Mouse (Mus musculus): ENCODE results near the gene 9430097D07Rik.

The 9430097D07Rik gene

GRCm38 (mm10) chr2:32566536-32567063 lies 8.9 kb downstream of the 9430097D07Rik start:
- DNase-seq (ENCODE audit: low spot score in 2 of 2) = no peak

- no peak for DNase-seq (ENCODE audit: low spot score in 2 of 2)
Observed at GRCm38 (mm10) chr2:32559570-32559969, 15.9 kb downstream of the 9430097D07Rik start.

- DNase-seq (ENCODE audit: low spot score in 2 of 2) = no peak
Observed at GRCm38 (mm10) chr2:32556019-32556418, 19.5 kb downstream of the 9430097D07Rik start.

- DNase-seq (ENCODE audit: low spot score in 2 of 2) = no peak
Observed at GRCm38 (mm10) chr2:32555484-32555883, 20.0 kb downstream of the 9430097D07Rik start.

GRCm38 (mm10) chr2:32553592-32554148 lies 21.8 kb downstream of the 9430097D07Rik start:
- no peak for DNase-seq (ENCODE audit: low spot score in 2 of 2)

- DNase-seq (ENCODE audit: low spot score in 2 of 2) = no peak
Observed at GRCm38 (mm10) chr2:32551236-32551635, 24.2 kb downstream of the 9430097D07Rik start.

GRCm38 (mm10) chr2:32549764-32550163 lies 25.7 kb downstream of the 9430097D07Rik start:
- DNase-seq (ENCODE audit: low spot score in 2 of 2) = peak; percentile 75 to 81

- DNase-seq (ENCODE audit: low spot score in 2 of 2) = no peak
Observed at GRCm38 (mm10) chr2:32549171-32549570, 26.3 kb downstream of the 9430097D07Rik start.

GRCm38 (mm10) chr2:32547964-32548739 lies 27.3 kb downstream of the 9430097D07Rik start:
- no peak for DNase-seq (ENCODE audit: low spot score in 2 of 2)

GRCm38 (mm10) chr2:32547380-32547779 lies 28.1 kb downstream of the 9430097D07Rik start:
- DNase-seq (ENCODE audit: low spot score in 2 of 2) = no peak

- no peak for DNase-seq (ENCODE audit: low spot score in 2 of 2)
Observed at GRCm38 (mm10) chr2:32546951-32547350, 28.5 kb downstream of the 9430097D07Rik start.

GRCm38 (mm10) chr2:32543031-32543449 lies 32.4 kb downstream of the 9430097D07Rik start:
- DNase-seq (ENCODE audit: low spot score in 2 of 2) = no peak

GRCm38 (mm10) chr2:32541986-32542573 lies 33.4 kb downstream of the 9430097D07Rik start:
- DNase-seq (ENCODE audit: low spot score in 2 of 2) = no peak

- no peak for DNase-seq (ENCODE audit: low spot score in 2 of 2)
Observed at GRCm38 (mm10) chr2:32541333-32541908, 34.1 kb downstream of the 9430097D07Rik start.

GRCm38 (mm10) chr2:32539452-32539981 lies 36.0 kb downstream of the 9430097D07Rik start:
- DNase-seq (ENCODE audit: low spot score in 2 of 2) = no peak

GRCm38 (mm10) chr2:32538461-32538860 lies 37.0 kb downstream of the 9430097D07Rik start:
- DNase-seq (ENCODE audit: low spot score in 2 of 2) = no peak

GRCm38 (mm10) chr2:32537941-32538340 lies 37.5 kb downstream of the 9430097D07Rik start:
- DNase-seq (ENCODE audit: low spot score in 2 of 2) = no peak

- DNase-seq (ENCODE audit: low spot score in 2 of 2) = no peak
Observed at GRCm38 (mm10) chr2:32537360-32537905, 38.1 kb downstream of the 9430097D07Rik start.

- peak in 1 of 2 experiments; percentile 45 for DNase-seq (ENCODE audit: low spot score in 2 of 2)
Observed at GRCm38 (mm10) chr2:32536634-32537359, 38.7 kb downstream of the 9430097D07Rik start.

- DNase-seq (ENCODE audit: low spot score in 2 of 2) = no peak
Observed at GRCm38 (mm10) chr2:32536086-32536633, 39.3 kb downstream of the 9430097D07Rik start.

Data from urinary bladder, postnatal 4 days (tissue).